ENCODE assay signal across 9 mouse cellular contexts in the genomic region with DNA sequence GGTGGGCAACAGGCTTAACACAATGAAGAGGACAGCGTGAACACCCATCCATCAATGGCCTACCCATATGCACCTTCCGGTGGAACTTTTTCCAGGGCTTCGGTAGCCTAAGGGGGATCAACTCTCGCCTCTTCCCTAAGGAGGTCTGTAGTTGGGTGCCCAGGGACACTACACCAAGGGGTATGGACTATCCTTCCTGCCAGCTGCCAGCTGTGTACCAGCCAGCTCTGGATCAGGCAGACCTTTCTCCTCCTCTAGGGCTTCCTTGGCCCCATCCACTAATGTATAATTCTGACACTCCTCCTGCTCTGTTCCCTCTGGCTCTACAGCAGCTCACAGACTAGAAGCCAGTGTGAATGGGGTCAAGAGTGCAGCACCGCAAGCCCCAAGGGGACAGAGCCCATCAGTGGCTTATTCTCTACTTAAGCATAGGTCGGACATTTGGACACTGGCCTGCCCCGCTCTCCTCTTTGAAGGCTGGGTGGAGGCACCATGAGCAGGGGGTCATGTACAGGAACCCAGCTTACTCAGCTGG. TPM values are rescaled to one million over a fixed set of nuclear protein-coding genes. Genes with fewer than 3 reads are reported as not detected.
DNase-seq lines count a peak whose midpoint lies in the region; ATAC-seq and TF ChIP-seq lines count a peak whose summit lies in the region.
"Had no signal": no experiment of that assay in that cellular context is flagged by ENCODE, and none has a peak within 500 bp of the region (broad histone marks: within the 10 kb centered on the region; RNA-seq: fewer than 3 reads in every experiment).

No protein-coding gene starts in this region.

- H3K4me2 ChIP-seq in heart, embryonic 16.5 days (ENCODE audit: low read depth, low read length) = peak overlapping the region; percentile 73

- H3K36me3 ChIP-seq in ES-Bruce4 (ENCODE audit: control insufficient read depth, insufficient read depth, low read length, poor library complexity, severe bottlenecking) = no peaks in the 10 kb centered on the region
- peaks cover 4% of the 10 kb centered on the region for H3K36me3 ChIP-seq in heart, embryonic 16.5 days (ENCODE audit: control insufficient read depth, insufficient read depth)
- peaks cover 13% of the 10 kb centered on the region; the same call in 1 of the 2 replicates for H3K36me3 ChIP-seq in macrophage (ENCODE audit: inconsistent target)

- 48% methylated on average over 7 of the region's 7 CpGs for WGBS in heart, embryonic 16.5 days
- 17% methylated on average over 7 of the region's 7 CpGs for WGBS in macrophage (ENCODE audit: missing documents)

- no peak overlapping the region; the same call in 1 of the 2 replicates for H3K4me3 ChIP-seq in ES-Bruce4 (ENCODE audit: low read depth, low read length)
- peak overlapping the region; percentile 59 for H3K4me3 ChIP-seq in heart, embryonic 16.5 days (ENCODE audit: low read length)
- peak overlapping the region; percentile 83 for H3K4me3 ChIP-seq in macrophage (ENCODE audit: inconsistent target)

- TF ChIP-seq CTCF in ES-Bruce4 (IDR thresholded peaks at IDR 0.05; ENCODE audit: low read depth, low read length) = no peak

- H3K4me1 ChIP-seq in ES-Bruce4 (ENCODE audit: control insufficient read depth, insufficient read depth, low read length) = no peaks in the 10 kb centered on the region
- H3K4me1 ChIP-seq in heart, embryonic 16.5 days (ENCODE audit: control insufficient read depth, insufficient read depth, low read length) = peaks cover 38% of the 10 kb centered on the region

- intact Hi-C loops in left cerebral cortex, postnatal 14 days (cut with DNase I) = loop anchor here (10.0 kb wide), 1 partner anchor 199 kb away; the partner anchor contains the start of gene Dpysl5

- TF ChIP-seq POLR2A in ES-Bruce4 (IDR thresholded peaks at IDR 0.05; ENCODE audit: insufficient read depth, low read length) = no peak

- peak overlapping the region; percentile 30; the same call in 1 of the 2 replicates for H3K9ac ChIP-seq in ES-Bruce4 (ENCODE audit: low read depth, poor library complexity, severe bottlenecking)
- peak overlapping the region; percentile 78 for H3K9ac ChIP-seq in heart, embryonic 16.5 days (ENCODE audit: low read length)

- DNase-seq in heart, adult 18-20 months = peak; percentile 30 to 38
- no peak for DNase-seq in heart, adult 8-10 months (ENCODE audit: low spot score)
- DNase-seq in ovary, adult 18-20 months (ENCODE audit: low spot score) = no peak
- no peak for DNase-seq in left cerebral cortex, postnatal 14 days (ENCODE audit: low spot score in 2 of 2)
- no peak for DNase-seq in retina, postnatal 1 day

- peaks cover 43% of the 10 kb centered on the region for H3K79me2 ChIP-seq in macrophage (ENCODE audit: inconsistent target)

- H3K9me3 ChIP-seq in ES-Bruce4 (replicated peaks; ENCODE audit: control insufficient read depth, insufficient read depth, low read length, poor library complexity, severe bottlenecking) = no peaks in the 10 kb centered on the region
- H3K9me3 ChIP-seq in heart, embryonic 16.5 days (replicated peaks; ENCODE audit: control insufficient read depth, low read length) = no peaks in the 10 kb centered on the region

- H3K27ac ChIP-seq in ES-Bruce4 (ENCODE audit: insufficient read depth, low read length) (no peak overlapping the region), macrophage (peak overlapping the region; percentile 88)
- peak overlapping the region; percentile 96 for H3K27ac ChIP-seq in heart, embryonic 16.5 days (ENCODE audit: low read length)

- no peaks in the 10 kb centered on the region for H3K27me3 ChIP-seq in ES-Bruce4 (ENCODE audit: control insufficient read depth, insufficient read depth, low read length, poor library complexity, severe bottlenecking)
- H3K27me3 ChIP-seq in heart, embryonic 16.5 days (ENCODE audit: control insufficient read depth, insufficient read depth, low read length) = no peaks in the 10 kb centered on the region

- no peak for TF ChIP-seq EP300 in ES-Bruce4 (IDR thresholded peaks at IDR 0.05; ENCODE audit: insufficient read depth, low read depth, low read length)

- no peak for ATAC-seq in heart, embryonic 16.5 days (replicated peaks; ENCODE audit: extremely low read depth, insufficient read depth, low FRiP score)

RNA-seq across cellular contexts. Expression of gene Emilin1, which starts 1.0 kb away (rescaled TPM):
- total RNA-seq in heart, adult 18-20 months (2021) = 10 to 100 TPM; 14.2 to 16.9 TPM
- total RNA-seq in heart, adult 8-10 months (2022) = 10 to 100 TPM; 13.9 to 16.6 (median 16.0) TPM
- polyA plus RNA-seq in ES-Bruce4 (2011; ENCODE audit: insufficient read depth, insufficient read length, low read depth, missing spikeins) (2.5 and 3.2 TPM in 2 replicates), macrophage (2018) (21.8 to 51.0 TPM (median 46.5 TPM) in 3 replicates)
- 145 and 157 TPM in 2 replicates for polyA plus RNA-seq in heart, embryonic 16.5 days (2015; fragmentation: Nextera tagmentation; extraction: Ambion mirVana)
- total RNA-seq in macrophage (2018; cell fraction: chromatin; rRNA removed) = 10 to 100 TPM in 19 of 26 experiments, 1 to 10 TPM in 7; 3.6 to 47.2 (median 18.3) TPM
- 10 to 100 TPM; 19.9 to 51.8 (median 36.2) TPM for total RNA-seq in macrophage (2018; cell fraction: cytosol; rRNA removed)
- 10 to 100 TPM; 15.7 to 89.8 (median 51.7) TPM for total RNA-seq in macrophage (2018; cell fraction: nucleus; rRNA removed)
- total RNA-seq in left cerebral cortex, postnatal 14 days (2021) = 1 to 10 TPM; 4.5 to 4.9 TPM

RNA-seq across cellular contexts. Expression of gene Ost4, which starts 6.6 kb away (rescaled TPM):
- 100 to 1,000 TPM; 146 to 159 TPM for total RNA-seq in heart, adult 18-20 months (2021)
- 100 to 1,000 TPM; 140 to 164 (median 156) TPM for total RNA-seq in heart, adult 8-10 months (2022)
- polyA plus RNA-seq in ES-Bruce4 (2011; ENCODE audit: insufficient read depth, insufficient read length, low read depth, missing spikeins) (193 and 216 TPM in 2 replicates), macrophage (2018) (186 to 192 TPM (median 190 TPM) in 3 replicates)
- 349 and 355 TPM in 2 replicates for polyA plus RNA-seq in heart, embryonic 16.5 days (2015; fragmentation: Nextera tagmentation; extraction: Ambion mirVana)
- 10 to 100 TPM; 10.8 to 69.3 (median 29.8) TPM for total RNA-seq in macrophage (2018; cell fraction: chromatin; rRNA removed)
- 100 to 1,000 TPM; 102 to 241 (median 145) TPM for total RNA-seq in macrophage (2018; cell fraction: cytosol; rRNA removed)
- total RNA-seq in macrophage (2018; cell fraction: nucleus; rRNA removed) = 10 to 100 TPM; 16.1 to 73.4 (median 43.0) TPM
- total RNA-seq in left cerebral cortex, postnatal 14 days (2021) = 100 to 1,000 TPM in 1 of 2 experiments, 10 to 100 TPM in 1; 96.8 to 101 TPM

RNA-seq across cellular contexts. Expression of gene Khk, which starts 7.1 kb away (rescaled TPM):
- 10 to 100 TPM; 27.1 to 28.5 TPM for total RNA-seq in heart, adult 18-20 months (2021)
- 10 to 100 TPM; 23.8 to 31.8 (median 26.6) TPM for total RNA-seq in heart, adult 8-10 months (2022)
- polyA plus RNA-seq in ES-Bruce4 (2011; ENCODE audit: insufficient read depth, insufficient read length, low read depth, missing spikeins) (12.9 and 14.0 TPM in 2 replicates), macrophage (2018) (10.2 to 18.1 TPM (median 14.4 TPM) in 3 replicates)
- polyA plus RNA-seq in heart, embryonic 16.5 days (2015; fragmentation: Nextera tagmentation; extraction: Ambion mirVana) = 12.9 and 15.0 TPM in 2 replicates
- 1 to 10 TPM in 21 of 26 experiments, under 1 TPM in 2, not detected in 3; 0.89 to 9.8 (median 5.7) TPM for total RNA-seq in macrophage (2018; cell fraction: chromatin; rRNA removed)
- 10 to 100 TPM in 17 of 26 experiments, 1 to 10 TPM in 9; 7.6 to 24.7 (median 13.3) TPM for total RNA-seq in macrophage (2018; cell fraction: cytosol; rRNA removed)
- 10 to 100 TPM in 6 of 26 experiments, 1 to 10 TPM in 20; 1.3 to 14.1 (median 6.9) TPM for total RNA-seq in macrophage (2018; cell fraction: nucleus; rRNA removed)
- 1 to 10 TPM; 8.3 to 9.1 TPM for total RNA-seq in left cerebral cortex, postnatal 14 days (2021)

RNA-seq across cellular contexts. Expression of gene Agbl5, which starts 25.7 kb away (rescaled TPM):
- total RNA-seq in heart, adult 18-20 months (2021) = 1 to 10 TPM; 7.2 to 7.3 TPM
- 1 to 10 TPM; 4.9 to 6.3 (median 5.6) TPM for total RNA-seq in heart, adult 8-10 months (2022)
- polyA plus RNA-seq in ES-Bruce4 (2011; ENCODE audit: insufficient read depth, insufficient read length, low read depth, missing spikeins) = 22.0 and 22.3 TPM in 2 replicates
- 10.8 and 11.8 TPM in 2 replicates for polyA plus RNA-seq in heart, embryonic 16.5 days (2015; fragmentation: Nextera tagmentation; extraction: Ambion mirVana)
- 10 to 100 TPM in 7 of 26 experiments, 1 to 10 TPM in 19; 1.2 to 15.8 (median 7.4) TPM for total RNA-seq in macrophage (2018; cell fraction: chromatin; rRNA removed)
- total RNA-seq in macrophage (2018; cell fraction: cytosol; rRNA removed) = 1 to 10 TPM; 1.4 to 4.4 (median 2.7) TPM
- total RNA-seq in macrophage (2018; cell fraction: nucleus; rRNA removed) = 10 to 100 TPM in 4 of 26 experiments, 1 to 10 TPM in 22; 1.4 to 17.3 (median 5.3) TPM
- polyA plus RNA-seq in macrophage (2018) = 2.1 to 3.5 TPM (median 2.3 TPM) in 3 replicates
- total RNA-seq in left cerebral cortex, postnatal 14 days (2021) = 10 to 100 TPM; 14.7 to 16.5 TPM

RNA-seq across cellular contexts. Expression of gene Cgref1, which starts 31.2 kb away (rescaled TPM):
- total RNA-seq in heart, adult 18-20 months (2021) = under 1 TPM; 0.59 to 0.84 TPM
- total RNA-seq in heart, adult 8-10 months (2022) = under 1 TPM; 0.37 to 0.97 (median 0.60) TPM
- polyA plus RNA-seq in ES-Bruce4 (2011; ENCODE audit: insufficient read depth, insufficient read length, low read depth, missing spikeins) (26.1 and 26.3 TPM in 2 replicates), macrophage (2018) (0.17 TPM in 1 of 3 replicates, not detected in the others)
- polyA plus RNA-seq in heart, embryonic 16.5 days (2015; fragmentation: Nextera tagmentation; extraction: Ambion mirVana) = 2.6 and 2.7 TPM in 2 replicates
- 1 to 10 TPM in 5 of 26 experiments, not detected in 21; 1.5 to 6.2 (median 3.6) TPM for total RNA-seq in macrophage (2018; cell fraction: chromatin; rRNA removed)
- 1 to 10 TPM in 1 of 26 experiments, under 1 TPM in 10, not detected in 15; 0.05 to 1.6 (median 0.09) TPM for total RNA-seq in macrophage (2018; cell fraction: cytosol; rRNA removed)
- total RNA-seq in macrophage (2018; cell fraction: nucleus; rRNA removed) = 1 to 10 TPM in 2 of 26 experiments, under 1 TPM in 2, not detected in 22; 0.60 to 2.1 (median 0.93) TPM
- total RNA-seq in left cerebral cortex, postnatal 14 days (2021) = 10 to 100 TPM; 33.2 to 35.3 TPM
- total RNA-seq: CH12.LX had no signal

Comparison
In these comparisons a context has a peak if more than half of its experiments do, and no peak if none do; other contexts are left out.
1. DNase-seq: peak in heart, adult 18-20 months (2 of 2); none in heart, adult 8-10 months (single experiment), ovary, adult 18-20 months (single experiment), left cerebral cortex, postnatal 14 days (0 of 2) and retina, postnatal 1 day (single experiment).